Mouse (Mus musculus) limb, embryonic 15.5 days (tissue): ENCODE results near the gene Sema5b. TPM values are rescaled to one million over a fixed set of nuclear protein-coding genes. Genes with fewer than 3 reads are reported as not detected.

Source experiments
- ATAC-seq: fragments of 200-750 bp; cut with Nextera tagmentation; 2 replicates; pipeline ENCODE4 v1.8.0; 2017; ENCODE audit warnings: low read depth, moderate TSS enrichment; ENCODE audit not compliant: insufficient number of reproducible peaks, low FRiP score, low TSS enrichment
- H3K27ac ChIP-seq: fragments of 300-500 bp; sonication (generic); 2 replicates; pipeline ENCODE4 v1.5.1; 2015; ENCODE audit warnings: moderate library complexity, mild to moderate bottlenecking, inconsistent platforms
- H3K27me3 ChIP-seq: fragments of 300-500 bp; sonication (generic); 2 replicates; pipeline ENCODE4 v1.6.1; 2015; ENCODE audit warnings: inconsistent platforms
- H3K36me3 ChIP-seq: fragments of 300-500 bp; sonication (generic); 2 replicates; pipeline ENCODE4 v1.6.1; 2015; ENCODE audit warnings: inconsistent platforms
- H3K4me1 ChIP-seq: fragments of 300-500 bp; sonication (generic); 2 replicates; pipeline ENCODE4 v1.6.1; 2015; ENCODE audit warnings: inconsistent platforms
- H3K4me2 ChIP-seq: fragments of 300-500 bp; sonication (generic); 2 replicates; pipeline ENCODE4 v1.6.1; 2015; ENCODE audit warnings: mild to moderate bottlenecking, inconsistent platforms
- H3K4me3 ChIP-seq: fragments of 300-500 bp; sonication (generic); 2 replicates; pipeline ENCODE4 v1.5.1; 2015; ENCODE audit warnings: mild to moderate bottlenecking, inconsistent platforms
- H3K9ac ChIP-seq: fragments of 300-500 bp; sonication (generic); 2 replicates; pipeline ENCODE4 v1.6.1; 2015; ENCODE audit warnings: inconsistent platforms
- H3K9me3 ChIP-seq: fragments of 300-500 bp; sonication (generic); 2 replicates; pipeline ENCODE4 v1.6.1; 2016; ENCODE audit warnings: inconsistent platforms
- WGBS: fragments of 180-500 bp; shearing (Covaris S2); methylation state at CpG from one replicate; pipeline ENCODE4 v1.1.7; 2015; 5-methylcytosine and 5-hydroxymethylcytosine counted together
- polyA plus RNA-seq: library from polyadenylated mRNA; unstranded; fragments of >200 nt; fragmentation: Nextera tagmentation; extraction: Ambion mirVana; gene quantifications from 2 replicates; pipeline ENCODE4 v1.2.1, GENCODE M21; 2015

Gene Sema5b
- polyA plus RNA-seq, 1 experiment from 2014 or later = 5.0 TPM

GRCm38 (mm10) chr16:35704796-35705195, 163.9 kb downstream of the Sema5b start:
- no peak for ATAC-seq
- Histone ChIP-seq H3K9ac (no peak overlapping the region), H3K36me3 (peaks cover 6% of the 10 kb centered on the region; the same call in 1 of the 2 replicates), H3K27me3 (no peaks in the 10 kb centered on the region), H3K27ac (no peak overlapping the region), H3K4me2 (no peak overlapping the region), H3K4me1 (no peaks in the 10 kb centered on the region), H3K4me3 (no peak overlapping the region), H3K9me3 (no peaks in the 10 kb centered on the region)
- whole genome bisulfite sequencing = 71% methylated on average over 14 of the region's 14 CpGs

GRCm38 (mm10) chr16:35707004-35707403, 166.1 kb downstream of the Sema5b start:
- no peaks in the 10 kb centered on the region for H3K9me3 ChIP-seq
- no peak for ATAC-seq

GRCm38 (mm10) chr16:35711004-35711403, 170.1 kb downstream of the Sema5b start:
- no peaks in the 10 kb centered on the region for H3K9me3 ChIP-seq
- H3K4me1 ChIP-seq = peaks cover 6% of the 10 kb centered on the region; the same call in 1 of the 2 replicates
- H3K4me3 ChIP-seq = no peak overlapping the region
- WGBS = 23% methylated on average over 7 of the region's 7 CpGs
- no peaks in the 10 kb centered on the region for H3K27me3 ChIP-seq
- H3K27ac ChIP-seq = no peak overlapping the region
- H3K36me3 ChIP-seq = no peaks in the 10 kb centered on the region
- no peak overlapping the region for H3K9ac ChIP-seq
- H3K4me2 ChIP-seq = no peak overlapping the region
- no peak for ATAC-seq

More at GRCm38 (mm10) chr16:35707004-35707403, 166.1 kb downstream of the Sema5b start:
- 79% methylated on average over 5 of the region's 5 CpGs for WGBS
- no peak overlapping the region for H3K4me3 ChIP-seq
- no peak overlapping the region for H3K9ac ChIP-seq
- peaks cover 2% of the 10 kb centered on the region; the same call in 1 of the 2 replicates for H3K4me1 ChIP-seq
- no peak overlapping the region for H3K27ac ChIP-seq
- peaks cover 6% of the 10 kb centered on the region; the same call in 1 of the 2 replicates for H3K36me3 ChIP-seq
- no peak overlapping the region for H3K4me2 ChIP-seq
- no peaks in the 10 kb centered on the region for H3K27me3 ChIP-seq

- Histone ChIP-seq H3K4me2 (no peak overlapping the region), H3K4me1 (peaks cover 6% of the 10 kb centered on the region; the same call in 1 of the 2 replicates), H3K9me3 (no peaks in the 10 kb centered on the region; the same call in 1 of the 2 replicates), H3K36me3 (peaks cover 7% of the 10 kb centered on the region; the same call in 1 of the 2 replicates), H3K27ac (no peak overlapping the region), H3K27me3 (no peaks in the 10 kb centered on the region), H3K9ac (no peak overlapping the region), H3K4me3 (no peak overlapping the region)
- ATAC-seq = no peak
- 33% methylated on average over 7 of the region's 7 CpGs for WGBS
Observed at GRCm38 (mm10) chr16:35713606-35714005, 172.7 kb downstream of the Sema5b start.

Other genes with a start within 250 kb of the Sema5b start
- 48.9 and 51.4 TPM in 2 replicates for gene Sec22a, start 177.2 kb upstream of the Sema5b start, polyA plus RNA-seq
- gene Pdia5, start 50.3 kb upstream of the Sema5b start, polyA plus RNA-seq = 56.5 and 57.2 TPM in 2 replicates
- 9.6 and 13.1 TPM in 2 replicates for gene Dirc2, start 228.2 kb downstream of the Sema5b start, polyA plus RNA-seq
- gene Hspbap1, start 229.2 kb downstream of the Sema5b start, polyA plus RNA-seq = 12.1 and 12.4 TPM in 2 replicates